ENCODE assay signal across 22 mouse cellular contexts in the genomic region with DNA sequence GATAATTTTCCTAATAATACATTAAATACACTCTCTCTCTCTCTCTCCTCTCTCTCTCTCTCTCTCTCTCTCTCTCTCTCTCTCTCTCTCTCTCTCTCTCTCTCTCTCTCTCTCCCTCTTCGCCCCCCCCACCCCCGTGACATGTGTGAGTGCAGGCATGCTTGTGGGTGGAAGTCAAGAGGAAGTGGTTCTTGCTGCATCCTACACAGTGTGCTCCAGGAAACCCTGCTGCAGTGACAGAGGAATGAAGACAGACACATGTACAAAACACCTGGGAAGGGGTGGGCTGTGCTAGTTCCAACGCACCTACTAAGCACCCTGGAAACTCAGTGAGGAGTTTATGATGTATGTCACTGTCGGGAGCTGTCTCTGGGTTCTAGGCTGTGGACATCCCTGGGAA. TPM values are rescaled to one million over a fixed set of nuclear protein-coding genes. Genes with fewer than 3 reads are reported as not detected.
DNase-seq lines count a peak whose midpoint lies in the region; ATAC-seq and TF ChIP-seq lines count a peak whose summit lies in the region.
"Had no signal": no experiment of that assay in that cellular context is flagged by ENCODE, and none has a peak within 500 bp of the region (broad histone marks: within the 10 kb centered on the region; RNA-seq: fewer than 3 reads in every experiment).

No protein-coding gene starts in this region.

- no peak overlapping the region for H3K4me3 ChIP-seq in forebrain, postnatal 0 days (ENCODE audit: low read depth, low read length)
- H3K4me3 ChIP-seq in heart, embryonic 10.5 days: no peak overlapping the region
- H3K4me3 ChIP-seq: forebrain, embryonic 10.5 days had no signal

- no peak for TF ChIP-seq CTCF in forebrain, postnatal 0 days (IDR thresholded peaks at IDR 0.05; ENCODE audit: low read depth)

- no peaks in the 10 kb centered on the region for H3K9me3 ChIP-seq in forebrain, postnatal 0 days (ENCODE audit: low read length)
- H3K9me3 ChIP-seq in heart, embryonic 10.5 days: no peaks in the 10 kb centered on the region

- no peak overlapping the region for H3K27ac ChIP-seq in forebrain, postnatal 0 days (ENCODE audit: low read depth, low read length)
- no peak overlapping the region for H3K27ac ChIP-seq in heart, embryonic 10.5 days
- H3K27ac ChIP-seq: forebrain, embryonic 10.5 days; hindbrain, postnatal 0 days; macrophage; stomach, postnatal 0 days had no signal

- no peaks in the 10 kb centered on the region for H3K36me3 ChIP-seq in forebrain, postnatal 0 days (ENCODE audit: insufficient read depth)
- peaks cover 29% of the 10 kb centered on the region for H3K36me3 ChIP-seq in heart, embryonic 10.5 days

- DNase-seq in CD4-positive, CD25-positive, alpha-beta regulatory T cell, adult 2 months (ENCODE audit: low read depth, low spot score): peak; percentile 33
- peak; percentile 48 for DNase-seq in naive thymus-derived CD4-positive, alpha-beta T cell, adult 2 months (ENCODE audit: low read depth)
- peak; percentile 27 for DNase-seq in thymus, postnatal 4 days
- DNase-seq in layer of hippocampus, postnatal 10 days (ENCODE audit: low spot score in 2 of 2): no peak
- no peak for DNase-seq in forebrain, postnatal 0 days
- DNase-seq in heart, embryonic 10.5 days (ENCODE audit: low spot score): no peak
- DNase-seq: adrenal gland, postnatal 36 days; B cell, adult 2 months; cerebellum, adult 9-10 months; gastrocnemius, postnatal 36 days; kidney, adult 18-20 months; kidney, postnatal 14 days had no signal

- no peak overlapping the region for H3K4me2 ChIP-seq in forebrain, postnatal 0 days (ENCODE audit: low read depth)
- H3K4me2 ChIP-seq: midbrain, embryonic 11.5 days had no signal

- 87% methylated on average over 3 of the region's 4 CpGs for WGBS in forebrain, postnatal 0 days
- 75% methylated on average over 3 of the region's 4 CpGs for WGBS in heart, embryonic 10.5 days

- H3K4me1 ChIP-seq in forebrain, postnatal 0 days (ENCODE audit: insufficient read depth): no peaks in the 10 kb centered on the region
- peaks cover 5% of the 10 kb centered on the region; the same call in 1 of the 2 replicates for H3K4me1 ChIP-seq in heart, embryonic 10.5 days
- H3K4me1 ChIP-seq: forebrain, embryonic 10.5 days had no signal

- H3K9ac ChIP-seq in forebrain, postnatal 0 days: no peak overlapping the region

- H3K27me3 ChIP-seq in forebrain, postnatal 0 days (ENCODE audit: insufficient read depth, low read length): 0 out of 2 replicates have a peak, but pooled peaks cover 2% of the 10 kb centered on the region
- H3K27me3 ChIP-seq in heart, embryonic 10.5 days (ENCODE audit: insufficient read depth, poor library complexity, severe bottlenecking): peaks cover 17% of the 10 kb centered on the region; the same call in 1 of the 2 replicates

- peak; percentile 89 for ATAC-seq in granulocyte monocyte progenitor cell, adult 5-6 weeks (replicated peaks; ENCODE audit: poor library complexity, severe bottlenecking)
- no peak for ATAC-seq in forebrain, postnatal 0 days
- ATAC-seq: hindbrain, postnatal 0 days; lung, postnatal 0 days had no signal

RNA-seq across cellular contexts. Expression of a gene that starts 28.2 kb away (rescaled TPM):
- total RNA-seq in granulocyte monocyte progenitor cell, adult 5-6 weeks (2014; fragmentation: Nextera tagmentation): not detected in 2 replicates
- not detected in 2 replicates for total RNA-seq in granulocyte monocyte progenitor cell, adult 5-6 weeks (2017)
- total RNA-seq in layer of hippocampus, postnatal 10 days (2021): under 1 TPM; 0.18 to 0.32 TPM
- 0.92 and 2.7 TPM in 2 replicates for total RNA-seq in forebrain, postnatal 0 days (2014; rRNA removed)
- 0.64 and 1.6 TPM in 2 replicates for polyA plus RNA-seq in forebrain, postnatal 0 days (2015; fragmentation: Nextera tagmentation; extraction: Ambion mirVana)
- 13.2 and 13.7 TPM in 2 replicates for polyA plus RNA-seq in heart, embryonic 10.5 days (2016; fragmentation: Nextera tagmentation; extraction: Ambion mirVana)
- total RNA-seq: gastrocnemius, postnatal 36 days; liver, adult 2 months; neutrophil, adult 5-6 weeks had no signal
- polyA plus RNA-seq: liver, adult 2 months; liver, embryonic 16.5 days; macrophage had no signal

Comparison
In these comparisons a context has a peak if more than half of its experiments do, and no peak if none do; other contexts are left out.
1. DNase-seq: peak in CD4-positive, CD25-positive, alpha-beta regulatory T cell, adult 2 months (single experiment), naive thymus-derived CD4-positive, alpha-beta T cell, adult 2 months (single experiment) and thymus, postnatal 4 days (single experiment); none in layer of hippocampus, postnatal 10 days (0 of 2), forebrain, postnatal 0 days (single experiment) and heart, embryonic 10.5 days (single experiment).